Mouse (Mus musculus): Measurements from ENCODE around the gene Ndufaf3. TPM values are rescaled to one million over a fixed set of nuclear protein-coding genes. Genes with fewer than 3 reads are reported as not detected.
A peak's percentile ranks its signal among the peaks of the same experiment; 100 is the strongest.

The Ndufaf3 gene
- total RNA-seq, 2 experiments from 2014 or later, result 52.6 to 66.3 TPM

GRCm38 (mm10) chr9:108516380-108517251 is 50.6 kb downstream of the Ndufaf3 start, which contains the start of gene Qrich1:
Qrich1 (plus strand) TSS chr9:108516806.
- peak; percentile 96 to 97 for DNase-seq

Small RNA genes within 50 kb of the gene (microRNA-seq; reads per million reads assigned to microRNA genes)
- gene Gm24083, result 0 reads per million in 2 experiments
- 0 reads per million in 2 experiments for gene Mir191
- gene Mir425, result 873 to 1,086 reads per million in 2 experiments

Other genes starting within 250 kb of the Ndufaf3 start
- gene Gpx1, start 228.5 kb downstream of the Ndufaf3 start, total RNA-seq (2021), result 10 to 100 TPM; 61.2 to 62.8 TPM
- gene Usp4, start 219.6 kb downstream of the Ndufaf3 start, total RNA-seq (2021), result 100 to 1,000 TPM; 107 to 110 TPM
- gene 1700102P08Rik, start 174.6 kb downstream of the Ndufaf3 start, total RNA-seq (2021), result 1 to 10 TPM; 2.6 to 2.9 TPM
- under 1 TPM in 1 of 2 experiments, not detected in 1; 0.18 TPM for gene Ccdc36, start 138.9 kb downstream of the Ndufaf3 start, total RNA-seq (2021)
- not detected for gene BC048562, start 131.0 kb downstream of the Ndufaf3 start, total RNA-seq (2021)
- gene Ccdc71, start 106.9 kb downstream of the Ndufaf3 start, total RNA-seq (2021), result 10 to 100 TPM; 32.0 to 37.2 TPM
- 10 to 100 TPM; 16.6 to 18.1 TPM for gene Klhdc8b, start 105.9 kb downstream of the Ndufaf3 start, total RNA-seq (2021)
- gene Lamb2, start 87.7 kb downstream of the Ndufaf3 start, total RNA-seq (2021), result 10 to 100 TPM; 25.1 to 34.4 TPM
- gene Usp19, start 76.8 kb downstream of the Ndufaf3 start, total RNA-seq (2021), result 100 to 1,000 TPM; 140 to 165 TPM
- gene Qars, start 59.7 kb downstream of the Ndufaf3 start, total RNA-seq (2021), result 10 to 100 TPM; 72.1 to 88.7 TPM
- gene Qrich1, start 50.6 kb downstream of the Ndufaf3 start, total RNA-seq (2021), result 100 to 1,000 TPM; 139 to 141 TPM
- gene Impdh2, start 7.1 kb downstream of the Ndufaf3 start, total RNA-seq (2021), result 10 to 100 TPM; 63.4 to 68.4 TPM
- 100 to 1,000 TPM in 1 of 2 experiments, 10 to 100 TPM in 1; 98.7 to 109 TPM for gene Dalrd3, start 2.5 kb upstream of the Ndufaf3 start, total RNA-seq (2021)
- 100 to 1,000 TPM; 106 to 107 TPM for gene Wdr6, start 11.3 kb upstream of the Ndufaf3 start, total RNA-seq (2021)
- gene P4htm, start 30.2 kb upstream of the Ndufaf3 start, total RNA-seq (2021), result 10 to 100 TPM; 93.1 to 93.2 TPM
- gene Arih2, start 82.0 kb upstream of the Ndufaf3 start, total RNA-seq (2021), result 10 to 100 TPM; 50.7 to 54.2 TPM
- gene Slc25a20, start 94.7 kb upstream of the Ndufaf3 start, total RNA-seq (2021), result 10 to 100 TPM; 15.7 to 17.5 TPM
- gene Prkar2a, start 121.9 kb upstream of the Ndufaf3 start, total RNA-seq (2021), result 10 to 100 TPM; 41.4 to 48.1 TPM
- gene Ip6k2, start 216.4 kb upstream of the Ndufaf3 start, total RNA-seq (2021), result 100 to 1,000 TPM; 233 to 259 TPM
- gene Nckipsd, start 240.9 kb upstream of the Ndufaf3 start, total RNA-seq (2021), result 10 to 100 TPM; 70.3 TPM